Mouse (Mus musculus) bone marrow, adult 2 months (tissue): ENCODE measurements around the gene Tbc1d25. TPM values are rescaled to one million over a fixed set of nuclear protein-coding genes. Genes with fewer than 3 reads are reported as not detected.

ENCODE experiments used
- H3K27ac ChIP-seq: fragments of 200-500 bp; 2 replicates; pipeline ENCODE4 v1.5.1; 2012; ENCODE audit warnings: low read depth, mild to moderate bottlenecking, control low read depth, inconsistent platforms, low read length; ENCODE audit not compliant: control insufficient read depth, poor library complexity, insufficient read depth
- H3K4me1 ChIP-seq: fragments of 200-500 bp; 2 replicates; pipeline ENCODE4 v1.6.1; 2011; ENCODE audit warnings: low read length; ENCODE audit not compliant: control insufficient read depth, insufficient read depth
- H3K4me3 ChIP-seq: fragments of 200-500 bp; replicated peaks from 2 replicates; pipeline ENCODE3; 2011; ENCODE audit warnings: mild to moderate bottlenecking, low read depth, low read length, control low read depth; ENCODE audit not compliant: control insufficient read depth
- CTCF ChIP-seq: fragments of 200-500 bp; IDR thresholded peaks from 2 replicates; pipeline ENCODE4 v1.5.1; 2011; ENCODE audit warnings: low read length, control low read depth; ENCODE audit not compliant: control insufficient read depth, insufficient read depth
- POLR2A ChIP-seq: fragments of 200-500 bp; IDR thresholded peaks from 2 replicates; pipeline ENCODE4 v1.6.1; 2011; ENCODE audit warnings: low read depth, mild to moderate bottlenecking, control low read depth, low read length, borderline replicate concordance; ENCODE audit not compliant: control insufficient read depth
- WGBS: fragments of 180-500 bp; shearing (Covaris S2); methylation state at CpG from one replicate; pipeline ENCODE4 v1.1.7; 2018; 5-methylcytosine and 5-hydroxymethylcytosine counted together
- polyA plus RNA-seq: library from polyadenylated mRNA; stranded (reverse); fragments of >200 nt; gene quantifications from 2 replicates; pipeline ENCODE4 v1.2.4, GENCODE M21; 2011; ENCODE audit warnings: low replicate concordance; ENCODE audit not compliant: missing spikeins, insufficient read depth, insufficient read length

The Tbc1d25 gene
- polyA plus RNA-seq, 1 experiment, result 6.6 TPM

- TF ChIP-seq CTCF (no peak), POLR2A (no peak)
- Histone ChIP-seq H3K4me1 (no peaks in the 10 kb centered on the region; the same call in 1 of the 2 replicates), H3K27ac (no peak overlapping the region), H3K4me3 (no peak overlapping the region)
- 25% methylated on average over 1 of the region's 1 CpGs for WGBS
Observed at GRCm38 (mm10) chrX:8139480-8139879, 36.5 kb downstream of the Tbc1d25 start.

GRCm38 (mm10) chrX:8135886-8136285, 40.1 kb downstream of the Tbc1d25 start:
- H3K27ac ChIP-seq, result no peak overlapping the region
- no peak for TF ChIP-seq CTCF
- no peak for TF ChIP-seq POLR2A
- no peaks in the 10 kb centered on the region; the same call in 1 of the 2 replicates for H3K4me1 ChIP-seq
- WGBS, result 35% methylated on average over 2 of the region's 2 CpGs
- no peak overlapping the region for H3K4me3 ChIP-seq

GRCm38 (mm10) chrX:8132017-8132976, 43.7 kb downstream of the Tbc1d25 start, which contains the start of gene Wdr13:
Gene Wdr13, minus strand, starts transcription at chrX:8132892.
- peak within 1 kb of the TSS; percentile 99 for H3K27ac ChIP-seq
- peak within 1 kb of the TSS; percentile 86 for H3K4me3 ChIP-seq
- WGBS, result 9% methylated on average over 38 of the region's 40 CpGs
- no peaks in the 10 kb centered on the region; the same call in 1 of the 2 replicates for H3K4me1 ChIP-seq
- no peak for TF ChIP-seq CTCF
- peak; percentile 87; the same call in 1 of the 2 replicates for TF ChIP-seq POLR2A

GRCm38 (mm10) chrX:8131393-8131792, 44.6 kb downstream of the Tbc1d25 start:
- 88% methylated on average over 17 of the region's 17 CpGs for WGBS
- Histone ChIP-seq H3K27ac (no peak overlapping the region; the same call in 1 of the 2 replicates), H3K4me1 (no peaks in the 10 kb centered on the region; the same call in 1 of the 2 replicates), H3K4me3 (peak overlapping the region; percentile 23)
- TF ChIP-seq CTCF, result no peak
- no peak for TF ChIP-seq POLR2A

- Histone ChIP-seq H3K4me3 (no peak overlapping the region), H3K27ac (no peak overlapping the region), H3K4me1 (no peaks in the 10 kb centered on the region)
- TF ChIP-seq CTCF (peak; percentile 36; the same call in 1 of the 2 replicates), POLR2A (no peak)
- WGBS, result 72% methylated on average over 7 of the region's 7 CpGs
Observed at GRCm38 (mm10) chrX:8125235-8125634, 50.7 kb downstream of the Tbc1d25 start.

- Histone ChIP-seq H3K4me1 (no peaks in the 10 kb centered on the region), H3K4me3 (no peak overlapping the region), H3K27ac (no peak overlapping the region)
- WGBS, result 77% methylated on average over 6 of the region's 6 CpGs
- TF ChIP-seq CTCF (no peak), POLR2A (no peak)
Observed at GRCm38 (mm10) chrX:8123821-8124470, 52.0 kb downstream of the Tbc1d25 start.

GRCm38 (mm10) chrX:8117264-8117663, 58.7 kb downstream of the Tbc1d25 start:
- H3K4me3 ChIP-seq, result no peak overlapping the region
- TF ChIP-seq POLR2A (no peak), CTCF (no peak)
- no peak overlapping the region for H3K27ac ChIP-seq
- H3K4me1 ChIP-seq, result no peaks in the 10 kb centered on the region

GRCm38 (mm10) chrX:8115275-8115674, 60.7 kb downstream of the Tbc1d25 start:
- H3K27ac ChIP-seq, result no peak overlapping the region
- TF ChIP-seq CTCF, result no peak
- TF ChIP-seq POLR2A, result no peak
- H3K4me1 ChIP-seq, result no peaks in the 10 kb centered on the region
- no peak overlapping the region for H3K4me3 ChIP-seq
- 49% methylated on average over 4 of the region's 4 CpGs for WGBS
